Mouse (Mus musculus): ENCODE data around the gene Olfr150. TPM values are rescaled to one million over a fixed set of nuclear protein-coding genes. Genes with fewer than 3 reads are reported as not detected.
"Not testable (repeated sequence)": the region's sequence is repeated elsewhere in the genome, so short reads cannot be mapped to it uniquely, and the experiment has no call there.

Olfr150 gene
- not detected for total RNA-seq (2021)
- long read RNA-seq, experiment 1 = 0 reads
- long read RNA-seq, experiment 2 = 0 reads

DNA sequence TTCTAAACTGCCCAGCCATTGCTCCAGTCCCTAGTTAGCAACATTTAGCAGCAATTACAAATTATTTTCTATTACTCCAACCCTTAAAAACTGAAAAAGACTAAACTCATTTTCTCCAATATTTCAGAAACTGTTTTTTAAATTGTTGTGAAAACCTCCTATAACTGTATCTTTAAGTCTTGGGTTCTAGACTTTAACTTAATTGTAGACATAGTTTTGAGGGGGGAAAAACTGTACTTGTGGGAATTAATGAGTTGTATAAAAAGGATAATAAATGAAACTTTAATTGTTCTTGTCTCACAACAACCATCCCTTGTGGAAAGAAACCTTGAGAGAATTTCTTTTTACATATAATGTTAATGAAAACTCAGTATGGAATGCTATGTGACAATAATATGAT is at the start of gene Olfr150:
Olfr150 (plus strand) TSS at position 301 of the 400 bp plus-strand sequence.
- no peak for DNase-seq

DNA sequence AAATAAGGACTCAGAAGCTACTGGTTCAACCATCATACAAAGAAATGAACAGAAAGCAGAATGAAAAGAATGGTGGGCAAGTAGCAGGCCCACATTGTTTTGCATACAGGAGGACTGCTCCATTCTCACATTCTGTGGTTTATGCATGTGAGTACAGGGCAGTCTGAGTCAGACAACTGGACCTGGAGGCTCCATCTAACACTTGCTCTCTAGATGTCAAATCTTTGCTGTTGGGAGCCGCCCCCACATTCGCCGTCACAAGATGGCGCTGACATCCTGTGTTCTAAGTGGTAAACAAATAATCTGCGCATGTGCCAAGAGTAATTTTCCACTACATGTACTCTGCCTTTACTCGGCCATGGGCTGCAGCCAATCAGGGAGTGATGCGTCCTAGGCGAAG is 29.7 kb upstream of the Olfr150 start:
- DNase-seq = not testable (repeated sequence)

DNA sequence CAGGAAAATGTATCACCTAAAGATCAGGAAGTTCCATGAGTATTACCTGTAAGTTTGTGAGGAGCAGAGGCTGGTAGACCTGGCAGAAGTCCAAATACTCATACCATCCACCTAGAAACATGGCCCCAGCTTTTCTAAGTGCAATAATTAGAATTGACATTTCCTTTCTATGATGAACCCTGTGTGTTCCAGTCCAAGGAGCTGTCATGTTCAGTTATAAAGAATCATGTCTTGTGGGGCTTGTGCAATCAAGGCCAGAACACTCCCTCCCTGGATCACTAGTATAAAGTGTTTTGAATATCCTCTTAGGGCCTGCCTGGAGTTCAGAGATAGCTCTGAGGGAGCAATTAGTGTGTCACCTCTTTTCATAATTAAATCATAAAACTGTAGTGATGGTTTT is 23.8 kb upstream of the Olfr150 start, which contains the start of gene Olfr149:
Olfr149 (minus strand) TSS at position 101 of the 400 bp plus-strand sequence.
- no peak for DNase-seq

DNA sequence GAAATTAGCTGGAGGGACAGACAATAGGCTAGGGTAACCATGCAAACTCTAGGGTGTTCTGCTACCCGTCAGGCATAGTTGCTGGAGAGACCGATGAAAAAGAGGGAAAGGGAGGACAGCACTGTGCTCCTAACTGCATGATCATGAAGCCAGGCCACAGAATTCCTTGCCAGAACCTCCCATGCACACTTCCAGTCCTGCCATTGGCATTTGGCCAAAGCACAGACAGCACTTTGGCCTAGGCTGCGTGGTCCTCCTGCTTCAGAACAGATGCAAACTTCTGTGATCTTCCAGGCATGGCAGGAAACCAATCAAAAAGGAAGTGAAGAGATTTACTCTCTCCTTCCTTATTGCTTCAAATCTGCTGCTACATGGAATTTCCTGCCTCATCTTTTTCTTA is 21.8 kb upstream of the Olfr150 start:
- DNase-seq = peak; percentile 27

DNA sequence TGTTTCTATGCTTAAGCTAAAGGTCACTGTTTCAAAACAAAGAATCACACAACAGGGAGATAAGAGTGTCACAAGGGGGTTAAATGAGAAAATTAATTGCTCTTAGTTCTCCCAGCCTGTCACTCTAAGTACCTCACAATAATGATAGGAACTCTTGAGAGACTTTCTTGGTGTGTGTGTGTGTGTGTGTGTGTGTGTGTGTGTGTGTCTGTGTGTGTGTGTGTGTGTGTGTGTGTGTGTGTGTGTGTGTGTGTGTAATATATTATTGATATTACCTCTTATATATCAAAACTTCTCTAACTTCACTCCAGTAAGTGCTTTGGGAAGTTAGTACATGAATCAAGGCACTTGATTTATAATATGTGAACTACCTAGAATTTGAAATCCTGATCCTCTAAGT is 19.7 kb upstream of the Olfr150 start, which contains the start of gene Olfr965:
Olfr965 (plus strand) TSS at position 301 of the 400 bp plus-strand sequence.
- no peak for DNase-seq

DNA sequence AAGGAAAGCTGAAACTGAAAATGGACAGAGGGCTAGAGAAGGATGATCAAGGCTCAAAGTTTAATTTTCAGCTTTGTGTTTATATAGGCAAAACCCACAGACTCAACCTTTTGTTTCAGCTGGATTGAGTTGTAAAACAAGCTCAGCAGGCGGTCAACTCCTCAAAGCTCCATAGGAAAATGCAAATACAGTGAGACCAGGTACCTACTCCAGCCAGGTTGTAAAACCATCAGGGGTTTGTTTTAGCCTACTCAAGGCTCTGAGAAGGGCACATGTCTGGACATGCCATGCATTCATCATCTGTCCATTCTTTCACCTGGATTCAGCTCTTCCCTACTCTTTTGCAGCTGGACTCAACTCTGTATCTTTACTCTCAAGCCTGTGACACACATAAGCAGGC is 10.0 kb downstream of the Olfr150 start:
- no peak for DNase-seq

DNA sequence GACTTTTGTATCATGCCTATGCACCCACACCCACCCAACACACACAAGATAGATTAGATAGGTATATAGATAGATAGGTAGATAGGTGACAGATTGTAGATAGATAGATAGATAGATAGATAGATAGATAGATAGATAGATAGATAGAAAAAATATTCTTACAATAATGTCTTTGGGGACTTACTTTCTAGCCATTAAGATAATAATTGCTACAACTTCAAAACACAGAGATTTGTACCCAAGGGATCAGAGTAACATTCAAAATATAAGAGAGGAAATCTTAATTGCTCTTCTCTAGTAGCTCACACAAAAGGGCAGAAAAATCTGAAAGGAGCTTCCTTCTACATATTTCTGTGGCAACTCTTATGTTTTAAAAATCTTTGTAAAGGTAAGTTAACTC is 15.2 kb downstream of the Olfr150 start, which contains the start of gene Olfr967:
Olfr967 (plus strand) TSS at position 301 of the 400 bp plus-strand sequence.
- no peak for DNase-seq

DNA sequence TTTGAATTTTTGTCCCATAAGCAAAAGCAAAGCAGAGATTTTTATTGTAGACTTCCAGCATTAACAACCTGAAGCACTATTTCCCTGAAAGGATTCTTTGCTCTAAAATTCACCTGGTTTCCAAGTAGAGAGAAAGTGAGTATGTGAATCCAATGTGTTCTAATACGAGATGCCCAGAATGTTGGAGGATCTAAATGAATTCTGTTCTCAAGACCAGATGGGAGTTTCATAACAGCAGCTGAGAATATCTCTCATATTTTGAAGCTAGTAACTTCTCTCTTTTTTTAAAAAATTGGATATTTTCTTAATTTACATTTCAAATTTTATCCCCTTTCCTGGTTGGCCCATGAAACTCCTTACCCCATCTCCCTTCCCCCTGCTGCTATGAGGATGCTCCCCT is 15.7 kb downstream of the Olfr150 start:
- no peak for DNase-seq

DNA sequence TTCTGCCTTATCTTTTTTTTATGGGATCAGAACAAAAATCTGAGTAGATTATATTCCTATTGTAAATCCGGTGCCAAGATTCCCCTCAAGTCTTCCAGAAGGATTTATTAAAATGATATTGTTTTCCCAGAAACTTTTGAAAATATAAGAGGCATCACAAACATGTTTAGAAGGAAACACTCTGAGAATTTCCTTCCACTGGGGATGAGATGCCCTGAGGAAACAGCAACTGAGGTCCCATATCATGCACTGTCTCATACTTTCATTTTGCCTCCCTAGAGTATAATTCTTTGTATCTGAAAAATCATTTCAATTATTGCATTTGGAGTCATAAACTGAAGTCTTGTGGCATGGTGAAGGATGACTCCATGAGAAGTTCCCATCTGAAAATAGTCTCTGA is 52.4 kb downstream of the Olfr150 start, which contains the start of gene Olfr968:
Olfr968 (minus strand) TSS at position 101 of the 400 bp plus-strand sequence.
- no peak for DNase-seq

Other genes starting within 250 kb of the Olfr150 start
- not detected for gene Olfr44, start 237.0 kb upstream of the Olfr150 start, total RNA-seq (2021)
- gene Olfr957, start 215.2 kb upstream of the Olfr150 start, total RNA-seq (2021) = not detected
- gene Olfr958, start 176.9 kb upstream of the Olfr150 start, total RNA-seq (2021) = not detected
- not detected for gene Olfr959, start 155.4 kb upstream of the Olfr150 start, total RNA-seq (2021)
- 100 to 1,000 TPM; 113 to 117 TPM for gene AW551984, start 126.6 kb upstream of the Olfr150 start, total RNA-seq (2021)
- not detected for gene Olfr148, start 120.3 kb upstream of the Olfr150 start, total RNA-seq (2021)
- not detected for gene Olfr960, start 109.6 kb upstream of the Olfr150 start, total RNA-seq (2021)
- gene Olfr961, start 85.9 kb upstream of the Olfr150 start, total RNA-seq (2021) = not detected
- gene Olfr963, start 63.8 kb upstream of the Olfr150 start, total RNA-seq (2021) = not detected
- not detected for gene Olfr149, start 23.9 kb upstream of the Olfr150 start, total RNA-seq (2021)
- gene Olfr965, start 19.6 kb upstream of the Olfr150 start, total RNA-seq (2021) = not detected
- gene Olfr967, start 15.3 kb downstream of the Olfr150 start, total RNA-seq (2021) = not detected
- not detected for gene Olfr968, start 52.3 kb downstream of the Olfr150 start, total RNA-seq (2021)
- not detected for gene Olfr969, start 60.0 kb downstream of the Olfr150 start, total RNA-seq (2021)
- not detected for gene Olfr970, start 77.9 kb downstream of the Olfr150 start, total RNA-seq (2021)
- gene Olfr971, start 105.9 kb downstream of the Olfr150 start, total RNA-seq (2021) = not detected
- gene Olfr972, start 135.4 kb downstream of the Olfr150 start, total RNA-seq (2021) = not detected
- gene Olfr229, start 176.4 kb downstream of the Olfr150 start, total RNA-seq (2021) = not detected
- not detected for gene Olfr974, start 206.5 kb downstream of the Olfr150 start, total RNA-seq (2021)
- not detected for gene Olfr975, start 221.1 kb downstream of the Olfr150 start, total RNA-seq (2021)
- gene Olfr976, start 230.2 kb downstream of the Olfr150 start, total RNA-seq (2021) = not detected